Mouse (Mus musculus): ENCODE measurements around the gene Gm45808.
"Not testable (repeated sequence)": the region's sequence is repeated elsewhere in the genome, so short reads cannot be mapped to it uniquely, and the experiment has no call there.

Gene Gm45808

DNA sequence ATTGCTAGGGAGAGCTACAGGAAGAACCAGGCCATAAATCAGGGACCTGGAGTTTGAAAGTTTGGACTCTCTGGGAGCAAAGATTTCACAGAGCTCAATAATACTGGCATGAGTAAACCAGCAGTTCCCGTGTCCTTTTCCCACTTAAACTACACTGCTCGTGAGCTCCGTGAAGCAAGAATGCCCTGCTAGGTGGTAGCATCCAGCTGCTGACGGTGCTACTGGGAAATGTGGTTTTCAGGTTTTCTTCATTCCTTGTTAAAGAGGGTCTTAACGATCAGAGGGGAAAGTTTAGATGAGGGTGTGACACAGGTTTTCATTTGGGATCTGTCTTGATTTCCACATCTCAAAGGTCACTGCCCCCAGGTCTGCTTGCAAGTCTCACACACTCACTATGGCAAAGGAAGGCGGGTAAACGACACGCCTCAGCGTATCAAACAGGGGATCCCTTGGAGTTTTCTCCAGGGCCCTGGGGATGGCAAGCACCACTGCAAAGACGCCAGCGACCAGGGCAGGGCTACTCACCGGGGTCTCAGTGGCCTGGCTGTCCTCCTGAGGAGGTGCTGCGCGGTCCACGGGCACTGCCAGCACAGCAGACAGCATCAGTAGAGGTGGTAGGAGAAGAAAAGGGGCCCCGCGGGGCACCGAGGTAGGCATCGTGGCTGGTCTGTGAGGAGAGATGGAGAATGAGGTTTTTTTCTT is 22.7 kb upstream of the Gm45808 start:
- DNase-seq (ENCODE audit: low read depth): no peak

DNA sequence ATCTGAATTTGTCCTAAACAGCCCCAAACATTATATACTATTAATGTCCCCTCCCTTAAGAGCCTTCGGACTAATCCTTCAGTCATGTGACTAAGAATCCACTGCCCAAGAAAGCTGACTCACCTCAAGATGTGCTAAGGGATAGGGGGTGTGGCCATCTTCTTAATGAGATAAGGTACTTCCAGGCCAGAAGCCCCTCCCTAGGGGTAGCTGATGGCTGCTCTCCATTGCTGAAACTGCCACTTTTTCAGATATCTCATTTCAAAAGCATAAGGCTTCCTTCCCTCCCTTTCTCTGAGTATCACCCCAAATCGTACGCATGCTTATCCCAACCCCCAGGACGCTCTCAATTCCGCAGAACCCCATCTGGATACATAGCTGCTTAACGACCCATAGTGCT is 21.9 kb upstream of the Gm45808 start:
- peak; percentile 85 for DNase-seq (ENCODE audit: low read depth)

DNA sequence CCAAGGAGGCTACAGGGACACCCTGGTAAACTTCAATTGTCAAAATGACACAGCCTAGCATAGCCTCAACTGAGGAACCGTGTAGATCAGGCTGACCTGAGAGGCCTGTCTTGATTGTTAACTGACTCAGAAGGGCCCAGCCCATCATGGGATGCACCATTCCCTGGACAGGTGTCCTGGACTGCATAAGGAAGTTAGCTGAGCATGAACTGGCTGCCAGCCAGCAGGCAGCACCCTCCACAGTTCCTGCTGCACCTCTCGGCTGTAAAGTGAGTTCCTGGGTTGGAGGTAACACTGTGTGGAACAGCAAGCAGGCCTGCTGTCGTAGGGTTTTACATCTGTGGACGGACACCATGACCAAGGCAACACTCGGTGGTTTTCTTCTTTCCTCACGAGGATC is 21.0 kb upstream of the Gm45808 start:
- no peak for DNase-seq (ENCODE audit: low read depth)

DNA sequence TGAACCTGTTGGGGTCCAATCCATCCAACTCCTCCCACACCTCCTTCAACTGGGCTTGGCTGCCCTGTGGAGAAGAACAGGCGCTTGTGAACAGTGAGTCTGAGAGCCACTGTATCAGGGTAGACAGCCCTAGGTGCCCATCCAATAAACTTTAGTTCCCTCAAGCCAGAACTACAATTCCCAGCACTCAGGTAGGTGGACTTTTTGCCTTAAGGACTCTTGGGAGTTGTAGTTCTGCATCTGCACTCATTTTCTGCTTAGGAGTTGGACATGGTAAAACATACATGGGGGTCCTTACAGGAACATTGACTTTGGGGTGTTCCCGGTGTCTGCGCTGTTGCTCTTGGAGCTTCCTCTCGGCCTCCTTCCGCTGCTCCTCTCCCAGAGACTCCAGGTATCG is 11.8 kb upstream of the Gm45808 start:
- no peak for DNase-seq (ENCODE audit: low read depth)

DNA sequence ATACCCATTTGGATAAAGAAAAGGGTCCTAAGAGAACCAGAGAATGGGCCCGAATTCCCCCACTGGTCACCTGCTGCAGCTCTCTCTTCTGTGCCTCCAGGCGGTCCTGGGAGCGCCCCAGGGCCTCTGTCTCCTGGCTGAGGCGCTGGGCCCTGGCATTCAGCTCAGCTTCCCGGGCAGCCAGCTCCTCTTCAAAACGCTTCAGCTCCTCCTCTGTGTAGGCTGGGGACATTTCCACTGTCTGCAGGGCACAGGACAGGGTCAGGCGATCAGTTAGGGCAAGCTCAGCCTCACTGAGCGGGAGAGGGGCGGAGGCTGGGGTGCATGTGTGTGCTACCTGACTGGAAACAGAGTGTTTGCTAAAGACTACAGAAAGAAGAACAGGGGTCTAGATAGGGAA is 7.9 kb upstream of the Gm45808 start:
- DNase-seq (ENCODE audit: low read depth): no peak

DNA sequence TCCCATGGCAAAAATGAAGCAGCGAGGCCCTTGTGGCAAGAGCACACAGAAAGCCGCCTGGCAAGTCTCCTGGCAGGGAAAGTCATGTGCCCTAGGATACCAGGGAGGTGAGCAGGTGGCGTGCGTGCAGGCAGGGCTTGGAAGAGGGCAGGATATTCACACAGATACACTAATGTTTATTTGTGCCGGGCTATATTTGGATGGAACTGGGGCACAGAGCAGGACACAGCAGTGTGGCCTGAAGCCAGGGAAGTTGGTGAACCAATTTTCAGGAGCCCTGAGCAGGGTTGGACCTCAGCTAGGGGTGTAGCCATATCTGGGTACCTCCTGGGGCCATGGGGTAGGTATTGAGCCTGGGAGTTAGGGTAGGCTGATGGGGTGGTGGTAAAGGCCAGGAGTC is 6.3 kb upstream of the Gm45808 start:
- no peak for DNase-seq (ENCODE audit: low read depth)

DNA sequence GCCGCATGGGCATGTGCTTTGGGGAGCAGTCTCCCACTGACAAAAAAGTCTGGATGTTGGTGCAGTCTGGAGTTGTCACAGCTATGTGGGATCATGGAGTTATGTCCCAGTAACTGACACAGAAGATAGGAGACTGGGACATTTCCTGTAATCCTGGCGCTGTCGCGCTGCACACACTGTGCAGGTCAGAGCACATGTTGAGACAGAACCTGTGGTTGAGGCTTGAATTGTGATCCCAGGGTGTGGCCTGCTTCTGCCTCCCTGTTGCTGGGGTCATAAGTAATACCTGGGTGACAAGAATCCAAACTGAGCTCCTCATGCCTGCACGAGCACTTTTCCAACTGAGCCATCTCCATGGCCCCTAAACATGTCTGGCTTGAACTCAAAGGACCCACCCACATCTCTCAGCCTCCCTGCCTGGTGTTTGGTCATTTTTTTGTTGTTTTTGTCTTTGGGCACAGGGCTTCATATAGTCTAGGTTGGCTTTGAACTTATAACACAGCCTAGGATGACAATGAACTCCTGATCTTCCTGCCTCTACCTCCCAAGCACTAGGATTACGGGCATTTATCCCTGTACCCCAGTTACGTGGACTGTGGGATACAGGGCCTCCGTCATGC is 5.7 kb upstream of the Gm45808 start:
- no peak for DNase-seq (ENCODE audit: low read depth)

DNA sequence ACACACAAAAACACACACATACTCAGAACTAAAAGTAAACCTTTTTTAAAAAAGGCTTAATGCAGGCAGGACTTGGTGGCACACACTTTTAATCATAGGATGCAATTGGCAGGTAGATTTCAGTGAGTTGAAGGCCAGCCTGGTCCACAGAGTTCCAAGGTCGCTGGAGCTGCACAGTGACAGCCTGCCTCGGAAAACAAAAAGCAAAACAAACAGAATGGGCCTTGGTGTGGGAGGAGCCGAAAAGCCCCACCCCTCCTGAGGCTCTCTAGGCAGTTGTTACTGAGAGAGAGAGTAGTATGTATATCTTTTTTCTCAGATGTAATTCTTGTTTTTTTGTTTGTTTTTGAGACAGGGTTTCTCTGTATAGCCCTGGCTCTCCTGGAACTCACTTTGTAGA is 4.7 kb upstream of the Gm45808 start:
- peak; percentile 42 for DNase-seq (ENCODE audit: low read depth)

DNA sequence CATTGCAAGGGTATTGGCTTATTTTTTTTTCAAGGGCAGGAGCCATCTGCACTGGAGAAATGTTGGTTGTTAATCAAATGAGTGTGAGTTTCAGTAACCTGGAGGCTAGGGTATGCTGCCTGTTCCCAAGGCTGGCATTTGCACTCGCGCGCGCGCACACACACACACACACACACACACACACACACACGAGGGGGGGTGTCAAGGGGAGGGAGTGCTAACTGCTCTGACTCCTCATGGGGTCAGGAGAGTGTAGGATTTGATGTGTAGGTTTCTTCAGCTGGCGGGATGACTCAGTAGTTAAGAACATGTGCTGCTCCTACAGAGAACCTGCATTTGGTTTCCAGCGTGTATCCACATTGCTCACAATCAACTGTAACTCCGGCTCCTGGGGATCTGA is 4.2 kb upstream of the Gm45808 start:
- DNase-seq (ENCODE audit: low read depth): no peak

DNA sequence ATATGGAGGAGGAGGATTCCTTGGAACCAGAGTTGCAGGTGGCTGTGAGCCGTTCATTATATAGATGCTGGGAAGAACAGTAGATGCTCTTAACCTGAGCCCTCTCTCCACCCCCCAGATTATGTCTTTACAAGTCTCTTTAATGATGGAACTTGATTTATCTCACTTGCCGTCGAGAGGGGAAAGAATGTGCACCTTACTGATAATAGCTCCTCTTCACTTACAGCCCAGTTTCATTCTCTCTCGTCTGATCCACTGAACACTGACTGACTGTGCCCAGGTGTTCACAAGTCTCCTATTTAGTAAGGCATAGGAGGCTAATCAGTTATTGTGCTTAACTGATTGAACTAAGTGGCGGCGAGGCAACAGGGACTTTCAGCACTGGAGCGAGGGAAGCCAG is 3.0 kb upstream of the Gm45808 start:
- DNase-seq (ENCODE audit: low read depth): peak; percentile 66

DNA sequence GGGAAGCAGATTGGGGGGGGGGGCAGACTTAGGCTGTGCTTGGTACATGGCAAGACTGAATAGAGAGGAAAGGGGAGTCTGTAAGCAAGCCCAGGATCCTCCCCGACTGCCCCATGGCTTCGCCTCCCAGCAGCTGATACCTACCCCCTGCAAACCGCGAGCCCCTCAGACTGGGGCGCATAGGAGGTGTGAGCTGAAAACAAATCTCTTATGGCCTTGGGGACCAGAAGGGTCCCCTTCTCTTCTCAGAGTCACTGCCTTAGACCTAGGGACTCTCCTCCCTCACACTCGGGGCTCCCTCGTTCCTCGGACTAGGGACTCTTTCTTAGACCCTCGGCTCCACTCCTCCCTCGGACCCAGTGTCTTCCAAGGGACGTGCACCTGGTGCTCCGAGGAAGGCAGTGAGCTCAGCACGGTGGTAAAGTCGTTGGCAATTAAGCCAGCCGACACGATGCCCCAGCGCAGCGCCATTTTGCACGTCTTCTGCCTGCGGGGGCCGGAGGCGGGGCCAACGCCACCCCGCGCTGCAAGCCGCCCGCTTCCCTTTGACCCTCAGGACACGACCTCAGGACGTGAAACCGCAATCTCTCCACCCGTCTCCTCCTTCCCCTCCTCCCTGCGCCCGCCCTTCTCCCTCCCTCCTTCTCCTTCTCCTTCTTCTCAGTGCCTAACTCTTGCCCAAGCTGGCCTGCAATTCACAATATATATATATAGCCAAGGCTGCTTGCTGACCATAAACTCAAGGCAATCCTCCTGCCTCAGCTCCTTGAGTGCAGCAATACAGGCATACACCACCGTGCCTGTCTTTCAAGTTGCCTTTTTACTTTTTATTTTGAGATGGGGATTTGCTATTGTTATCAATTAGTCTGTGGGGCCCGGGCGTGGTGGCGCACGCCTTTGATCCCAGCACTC is 1.9 kb upstream of the Gm45808 start, which contains the start of gene Dhdh:
TSS of gene Dhdh (minus strand) at position 513 of the 912 bp plus-strand sequence.
- no peak for DNase-seq (ENCODE audit: low read depth)

DNA sequence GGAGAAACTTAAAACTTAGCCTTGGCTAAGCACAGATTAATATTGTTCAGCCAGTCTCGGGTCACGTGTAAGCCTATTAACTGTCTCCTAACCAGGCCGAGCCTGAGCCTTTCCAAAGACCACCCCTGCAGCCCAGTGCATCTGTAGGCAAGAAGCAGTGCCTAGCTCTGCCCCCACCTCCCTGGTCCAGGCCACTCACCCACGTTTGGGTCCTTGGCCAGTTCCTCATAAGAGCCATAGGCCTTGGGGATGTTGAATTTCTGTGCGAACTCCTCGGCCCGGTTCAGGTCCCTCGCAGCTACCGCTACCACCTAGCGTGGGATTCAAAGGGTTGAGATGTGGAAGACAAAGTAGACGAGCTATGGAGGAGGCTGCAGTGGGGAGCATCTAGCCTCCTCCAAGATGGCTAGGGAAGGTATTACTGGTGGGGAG is 1.3 kb upstream of the Gm45808 start:
- no peak for DNase-seq (ENCODE audit: low read depth)

DNA sequence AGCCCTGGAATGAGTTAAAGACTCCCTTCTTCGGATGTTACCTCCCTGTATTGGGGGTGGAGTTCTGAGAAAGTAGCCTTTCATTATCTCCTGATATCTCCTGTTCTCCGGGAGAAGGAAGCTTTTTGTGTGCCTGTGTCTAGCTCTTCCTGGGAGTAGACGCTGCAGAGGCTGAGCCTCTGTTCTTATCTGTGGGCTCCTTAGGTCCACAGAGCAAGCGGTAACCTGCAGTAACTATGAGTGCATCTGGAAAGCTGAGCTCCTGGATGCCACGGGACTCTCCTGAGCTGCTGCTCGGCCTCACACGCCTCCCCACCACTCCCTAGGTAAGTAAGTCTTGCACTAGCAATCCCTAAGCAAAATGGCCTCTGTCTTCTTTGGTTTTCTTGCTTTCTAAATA is 453 bp downstream of the Gm45808 start:
- DNase-seq (ENCODE audit: low read depth): peak; percentile 51

DNA sequence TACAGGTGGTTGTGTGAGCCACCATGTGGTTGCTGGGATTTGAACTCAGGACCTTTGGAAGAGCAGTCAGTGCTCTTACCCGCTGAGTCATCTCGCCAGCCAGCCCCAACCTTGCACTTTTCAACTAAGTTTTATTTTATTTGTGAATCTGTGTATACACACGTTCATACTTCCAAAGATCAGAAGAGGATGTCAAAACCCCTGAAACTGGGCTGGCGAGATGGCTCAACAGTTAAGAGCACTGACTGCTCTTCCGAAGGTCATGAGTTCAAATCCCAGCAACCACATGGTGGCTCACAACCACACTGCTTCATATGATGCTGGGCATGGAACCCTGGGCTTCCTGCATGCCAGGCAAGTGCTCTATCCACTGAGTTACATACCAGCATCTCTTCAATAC is 1.6 kb downstream of the Gm45808 start:
- not testable (repeated sequence) for DNase-seq (ENCODE audit: low read depth)

DNA sequence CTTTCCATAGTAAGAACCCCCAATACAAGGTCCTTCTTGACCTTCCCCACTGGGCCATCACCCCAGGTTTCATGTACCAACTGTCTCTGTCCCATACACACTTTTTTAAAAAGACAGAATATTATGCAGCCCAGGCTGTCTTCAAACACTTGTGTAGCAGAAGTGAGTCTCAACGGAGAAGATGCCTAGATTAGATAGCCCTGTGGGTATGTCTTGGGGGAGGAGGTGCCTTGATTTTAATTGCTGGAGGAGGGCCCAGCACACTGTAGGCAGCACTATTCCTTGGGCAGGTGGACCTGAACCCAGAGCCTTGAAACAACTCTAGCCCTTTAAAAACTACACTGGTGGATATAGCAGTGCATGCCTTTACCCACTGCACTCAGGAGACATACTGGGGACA is 4.4 kb downstream of the Gm45808 start:
- no peak for DNase-seq (ENCODE audit: low read depth)

DNA sequence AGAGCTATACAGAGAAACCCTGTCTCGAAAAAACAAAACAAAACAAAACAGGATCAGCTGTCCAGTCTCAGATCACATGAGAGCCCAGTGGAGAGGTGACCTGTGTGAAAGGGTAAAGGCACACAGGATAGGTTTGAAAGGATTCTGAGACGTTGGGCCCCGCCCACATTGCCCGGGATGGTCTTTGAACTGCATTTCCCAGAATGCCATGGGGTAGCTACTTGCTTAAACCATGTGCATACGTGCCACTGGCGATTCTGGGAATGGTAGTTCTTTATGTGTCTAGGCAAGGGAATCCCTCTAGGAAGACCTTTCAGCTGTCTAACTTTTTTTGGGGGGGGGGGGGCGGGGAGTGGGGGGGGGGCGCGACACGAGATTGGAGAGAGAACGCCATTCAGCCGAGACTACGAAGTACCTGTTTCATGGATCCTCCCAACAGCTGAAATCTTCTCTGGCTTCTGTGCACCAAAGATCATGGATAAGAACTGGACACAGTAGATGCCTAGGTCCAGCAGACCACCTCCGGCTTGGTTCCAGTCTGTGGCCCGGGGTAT is 5.2 kb downstream of the Gm45808 start, which contains the start of gene Tulp2:
TSS of gene Tulp2 (plus strand) at position 504 of the 554 bp plus-strand sequence.
- DNase-seq (ENCODE audit: low read depth): peak; percentile 75

DNA sequence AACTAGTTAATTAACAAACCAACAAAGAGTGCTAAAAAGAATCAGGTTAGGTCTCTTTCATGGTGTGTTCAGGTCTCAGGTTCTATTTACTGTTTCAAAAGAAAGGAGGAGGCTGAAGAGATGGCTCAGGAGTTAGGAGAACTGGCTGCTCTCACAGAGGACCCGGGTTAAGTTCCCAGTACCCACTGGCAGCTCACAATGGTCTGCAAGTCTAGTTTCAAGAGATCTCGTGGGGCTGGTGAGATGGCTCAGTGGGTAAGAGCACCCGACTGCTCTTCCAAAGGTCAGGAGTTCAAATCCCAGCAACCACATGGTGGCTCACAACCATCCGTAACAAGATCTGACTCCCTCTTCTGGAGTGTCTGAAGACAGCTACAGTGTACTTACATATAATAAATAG is 6.3 kb downstream of the Gm45808 start:
- not testable (repeated sequence) for DNase-seq (ENCODE audit: low read depth)

DNA sequence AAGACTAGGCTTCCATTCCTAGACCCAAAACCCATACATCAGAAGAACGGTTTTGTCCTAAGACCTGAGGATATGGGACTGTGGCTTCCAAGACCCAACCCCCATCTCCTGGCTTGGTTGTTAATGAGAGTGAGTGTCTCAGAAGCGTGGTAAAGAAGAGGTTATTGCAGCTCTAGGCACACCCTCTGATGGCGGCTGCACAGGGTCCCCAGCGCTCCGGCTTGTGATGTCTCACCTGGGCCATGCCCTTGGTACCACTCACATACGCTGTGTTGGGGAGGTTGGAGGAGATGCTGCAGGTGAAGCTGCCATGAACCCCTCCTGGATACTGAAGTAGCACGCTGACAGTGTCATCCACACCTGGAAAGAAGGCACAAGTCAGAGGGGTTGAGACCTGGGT is 7.8 kb downstream of the Gm45808 start:
- DNase-seq (ENCODE audit: low read depth): no peak

DNA sequence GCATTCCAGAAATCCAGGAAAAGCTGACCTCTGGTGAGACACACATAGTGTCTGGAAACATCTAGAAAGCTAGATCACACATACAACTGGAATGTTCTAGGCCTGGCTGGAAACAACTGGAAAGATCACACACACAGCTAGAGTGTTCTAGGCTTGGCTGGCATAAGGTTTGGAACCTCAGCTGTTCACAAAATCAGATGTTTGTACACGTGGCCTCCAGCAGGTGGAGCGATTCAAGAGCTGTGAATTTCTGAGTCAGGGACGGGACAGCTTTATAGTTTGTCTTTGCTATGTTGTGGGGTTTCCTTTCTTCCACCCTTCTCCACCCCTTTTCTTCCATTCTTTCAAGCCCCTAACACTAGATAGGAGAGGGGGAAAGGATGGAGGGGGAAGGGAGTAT is 9.6 kb downstream of the Gm45808 start:
- DNase-seq (ENCODE audit: low read depth): no peak

DNA sequence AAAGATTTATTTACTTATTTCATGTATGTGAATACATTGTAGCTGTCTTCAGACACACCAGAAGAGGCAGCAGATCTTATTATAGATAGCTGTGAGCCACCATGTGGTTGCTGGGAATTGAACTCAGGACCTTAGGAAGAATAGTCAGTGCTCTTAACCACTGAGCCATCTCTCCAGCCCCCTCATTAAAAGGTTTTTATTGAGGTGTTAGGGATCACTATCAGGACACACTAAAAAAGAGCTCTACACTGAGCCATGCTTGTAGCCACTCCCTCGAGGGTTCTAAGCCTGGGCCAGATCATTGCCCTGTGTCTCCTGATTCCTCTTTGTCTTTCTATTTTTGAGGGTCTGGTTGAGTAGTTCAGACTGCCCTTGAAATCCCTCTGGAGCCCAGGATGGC is 10.2 kb downstream of the Gm45808 start:
- DNase-seq (ENCODE audit: low read depth): no peak

DNA sequence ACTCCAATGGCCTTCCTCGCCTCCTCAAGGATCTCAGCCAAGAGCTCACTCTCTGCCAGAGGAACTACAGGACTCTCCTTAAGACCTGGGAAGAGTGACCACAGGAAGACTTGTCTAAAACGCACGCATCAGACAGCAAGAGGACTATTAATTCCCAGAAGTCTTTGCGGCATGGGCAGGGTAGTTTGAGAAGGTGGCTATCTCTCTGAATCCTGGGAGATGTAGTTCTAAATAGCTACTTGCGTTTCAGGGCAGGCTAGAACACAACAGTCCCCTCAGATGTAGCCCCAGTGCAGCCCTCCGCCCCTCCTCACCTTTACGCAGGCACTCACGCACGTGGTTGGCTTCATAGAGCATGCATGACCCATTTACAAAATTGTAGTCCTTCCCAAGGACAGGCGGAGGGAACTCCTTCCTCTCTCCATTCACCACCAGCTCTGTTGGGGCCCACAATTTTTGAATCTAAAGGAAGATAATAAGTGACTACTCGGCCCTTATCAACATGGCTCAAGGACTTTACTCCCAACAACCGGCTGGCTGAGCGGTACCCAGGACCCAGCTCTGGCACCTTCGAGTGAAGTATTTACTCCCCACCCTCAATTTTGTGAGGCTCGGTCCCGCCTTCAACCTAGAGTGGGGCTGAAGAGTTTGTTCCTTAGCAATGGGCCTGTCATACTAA is 11.2 kb downstream of the Gm45808 start:
- DNase-seq (ENCODE audit: low read depth): no peak

DNA sequence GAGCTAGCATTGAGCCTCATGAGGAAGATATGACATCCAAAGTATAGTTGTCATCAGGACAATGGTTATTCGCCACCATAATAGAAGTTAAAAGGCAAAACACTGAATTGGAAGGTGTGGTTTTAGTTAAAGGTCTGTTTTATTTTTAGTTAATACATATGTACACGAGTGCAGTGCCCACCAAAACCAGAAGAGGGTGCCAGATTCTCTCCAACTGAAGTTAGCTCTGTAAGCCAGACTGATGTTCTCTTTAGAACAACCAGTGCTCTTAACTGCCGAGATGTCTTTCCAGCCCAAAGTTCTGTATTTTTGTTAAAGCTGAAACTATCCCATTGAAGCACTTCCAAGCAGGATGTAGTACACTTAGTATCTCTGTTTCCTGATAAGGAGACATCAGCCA is 15.7 kb downstream of the Gm45808 start:
- DNase-seq (ENCODE audit: low read depth): peak; percentile 74

Measured in c-Kit-positive CD71-positive TER-119-negative erythroid progenitor cells, embryonic 14.5 days (primary cell).